Mouse (Mus musculus) layer of hippocampus, adult 8-10 months (tissue): ENCODE measurements around the gene Slc4a4. TPM values are rescaled to one million over a fixed set of nuclear protein-coding genes. Genes with fewer than 3 reads are reported as not detected.
A peak's percentile ranks its signal among the peaks of the same experiment; 100 is the strongest.
"Not testable (repeated sequence)": the region's sequence is repeated elsewhere in the genome, so short reads cannot be mapped to it uniquely, and the experiment has no call there.

Source experiments
- DNase-seq, 2 experiments: peaks; one replicate each; pipeline ENCODE4 v3.0.0; 2022; ENCODE audit warnings: low spot score in 2 of 2
- total RNA-seq, 4 experiments: library from RNA; stranded (reverse); gene quantifications; 2 replicates each; pipeline ENCODE4 v1.2.4; 2022

The Slc4a4 gene
- total RNA-seq, 4 experiments from 2014 or later = 140 to 157 (median 150) TPM

- no peak for DNase-seq
Observed at GRCm38 (mm10) chr5:88959412-88959811, 72.8 kb downstream of the Slc4a4 start.

DNA sequence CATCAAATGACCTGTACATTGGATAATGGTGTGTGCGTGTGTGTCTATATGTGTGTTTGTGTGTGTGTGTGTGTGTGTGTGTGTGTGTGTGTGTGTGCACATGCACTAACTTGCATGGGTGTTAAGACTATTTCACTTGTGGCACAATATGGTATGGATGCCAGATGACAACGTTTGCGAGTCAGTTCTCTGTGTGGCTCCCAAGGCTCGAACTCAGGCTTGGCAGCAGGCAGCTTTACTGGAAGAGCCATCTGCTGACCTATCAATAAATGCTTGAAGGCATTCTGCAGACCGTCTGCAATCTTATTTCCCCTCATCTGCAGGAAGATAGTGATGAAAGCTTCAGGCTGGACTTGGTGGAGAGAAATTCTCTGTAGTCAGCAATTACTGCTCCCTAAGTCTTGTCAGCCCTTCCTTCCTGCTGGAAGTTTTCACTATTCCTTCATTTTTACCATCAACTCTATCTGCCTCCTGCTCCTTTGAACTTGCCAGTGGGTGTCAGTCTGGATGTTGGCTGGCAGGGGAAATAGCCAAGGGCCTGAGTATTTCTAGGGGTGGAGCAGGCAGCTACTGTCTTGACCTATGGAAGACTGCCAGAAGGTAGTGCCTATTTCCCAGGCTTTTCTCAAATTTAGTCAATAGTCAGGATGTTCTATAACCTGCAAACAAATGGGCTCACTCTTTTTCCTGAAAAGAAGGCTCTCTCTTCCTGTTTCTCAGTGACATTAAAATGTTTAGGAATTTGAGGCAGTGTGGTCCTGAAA lies 73.9 kb downstream of the Slc4a4 start:
- DNase-seq = no peak

- no peak for DNase-seq
Observed at GRCm38 (mm10) chr5:88961351-88961761, 74.7 kb downstream of the Slc4a4 start.

DNA sequence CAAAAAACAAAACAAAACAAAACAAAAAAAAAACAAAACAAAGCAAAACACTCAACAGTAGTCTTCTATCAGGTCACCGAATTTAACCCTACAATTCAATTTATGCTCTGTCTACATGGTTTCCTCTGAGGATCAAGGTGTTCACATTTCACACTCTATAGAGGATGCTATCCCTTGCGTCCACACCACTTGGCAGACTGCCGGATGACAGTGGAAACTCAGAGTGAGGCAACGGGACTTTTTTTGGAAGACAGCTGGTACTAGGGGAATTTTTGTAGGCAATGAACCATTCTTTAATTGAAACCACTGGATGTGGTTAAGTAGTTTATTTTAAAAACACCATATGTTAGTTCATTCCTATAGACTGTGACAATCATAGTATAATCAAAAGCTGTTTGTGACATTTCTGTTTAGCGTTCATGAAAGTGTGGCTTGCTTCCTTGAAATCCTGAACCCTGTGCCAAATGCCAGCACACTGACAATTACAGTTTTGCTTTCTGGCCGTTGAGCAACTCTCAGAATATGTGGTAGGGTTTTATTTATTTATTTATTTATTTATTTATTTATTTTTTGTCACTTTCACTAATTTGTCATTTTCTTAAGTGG lies 78.2 kb downstream of the Slc4a4 start:
- DNase-seq = no peak

DNA sequence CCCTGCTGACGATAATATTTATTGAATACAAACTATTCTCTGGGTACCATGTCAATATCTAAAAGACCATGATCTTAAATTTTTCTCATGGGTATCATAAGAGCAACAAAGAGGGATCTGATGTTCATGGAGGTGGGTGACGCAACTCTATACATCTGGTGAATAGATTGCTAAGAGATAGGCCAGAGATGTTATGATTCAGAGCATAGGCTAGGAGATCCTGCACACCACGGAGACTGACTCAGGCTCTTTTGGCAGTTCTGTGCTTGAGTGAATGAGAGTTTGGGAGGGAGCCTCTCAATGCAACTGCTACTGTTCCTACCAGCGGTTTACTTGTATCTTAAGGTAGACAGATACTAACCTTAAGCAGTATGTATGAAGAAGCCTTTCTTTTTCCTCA lies 79.9 kb downstream of the Slc4a4 start:
- DNase-seq = no peak

DNA sequence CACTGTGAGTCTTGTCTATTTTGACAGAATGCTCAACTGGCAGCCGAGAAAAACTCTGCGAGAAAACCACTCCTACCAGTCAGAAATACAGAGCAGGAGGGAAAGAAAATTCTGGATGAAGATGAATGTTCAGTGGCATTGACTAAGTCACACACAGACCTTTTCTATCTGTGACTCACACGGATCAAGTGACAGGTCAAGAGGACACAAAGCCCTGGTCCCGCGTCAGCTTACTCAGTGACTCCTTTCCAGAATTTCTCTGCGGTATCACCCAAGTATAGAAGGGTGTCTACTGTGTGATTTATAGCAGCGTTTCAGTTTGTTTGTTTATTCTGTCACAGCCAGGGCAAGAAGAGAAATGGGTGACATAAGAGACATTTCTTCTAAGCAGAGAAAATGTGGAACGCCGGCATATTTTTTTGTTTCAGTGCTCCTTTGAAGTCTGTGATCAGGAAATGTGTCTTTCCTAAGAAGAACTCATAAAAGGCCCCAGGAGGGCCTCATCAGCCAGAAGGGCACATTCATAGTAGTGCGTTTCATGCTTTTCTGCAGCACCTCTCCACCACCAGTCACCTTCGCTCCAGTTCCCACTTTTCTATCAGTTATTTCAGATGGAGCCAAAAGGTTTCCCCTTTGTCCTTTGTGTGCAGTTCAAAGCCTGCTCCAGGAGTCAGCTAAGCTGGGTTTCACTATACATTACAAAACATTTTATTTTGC lies 82.5 kb downstream of the Slc4a4 start:
- DNase-seq = no peak

- no peak for DNase-seq
Observed at GRCm38 (mm10) chr5:88971554-88971953, 84.9 kb downstream of the Slc4a4 start.

- DNase-seq = no peak
Observed at GRCm38 (mm10) chr5:88972277-88972676, 85.7 kb downstream of the Slc4a4 start.

DNA sequence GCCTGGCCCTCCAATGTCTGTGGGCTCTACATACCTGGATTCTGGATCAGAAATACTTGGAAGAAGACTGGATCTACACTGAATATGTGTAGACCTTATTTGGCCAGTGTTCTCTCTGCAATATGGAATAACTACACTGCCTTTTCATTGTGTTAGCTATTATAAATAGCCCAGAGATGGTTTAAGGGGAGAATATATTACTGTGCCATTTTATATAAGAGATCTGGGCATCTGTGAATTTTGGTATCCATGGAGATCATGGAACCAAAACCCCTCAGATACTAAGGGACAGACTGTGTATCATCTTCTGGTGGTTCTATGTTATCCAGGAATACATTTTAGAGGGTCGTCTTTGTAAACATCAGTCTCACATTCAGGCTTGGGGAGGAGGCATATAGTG lies 86.5 kb downstream of the Slc4a4 start:
- DNase-seq = no peak

GRCm38 (mm10) chr5:88975694-88976093 lies 89.1 kb downstream of the Slc4a4 start:
- DNase-seq = peak in 1 of 2 experiments; percentile 46

GRCm38 (mm10) chr5:88976428-88976827 lies 89.8 kb downstream of the Slc4a4 start:
- DNase-seq = no peak

GRCm38 (mm10) chr5:88980740-88981139 lies 94.1 kb downstream of the Slc4a4 start:
- no peak for DNase-seq

DNA sequence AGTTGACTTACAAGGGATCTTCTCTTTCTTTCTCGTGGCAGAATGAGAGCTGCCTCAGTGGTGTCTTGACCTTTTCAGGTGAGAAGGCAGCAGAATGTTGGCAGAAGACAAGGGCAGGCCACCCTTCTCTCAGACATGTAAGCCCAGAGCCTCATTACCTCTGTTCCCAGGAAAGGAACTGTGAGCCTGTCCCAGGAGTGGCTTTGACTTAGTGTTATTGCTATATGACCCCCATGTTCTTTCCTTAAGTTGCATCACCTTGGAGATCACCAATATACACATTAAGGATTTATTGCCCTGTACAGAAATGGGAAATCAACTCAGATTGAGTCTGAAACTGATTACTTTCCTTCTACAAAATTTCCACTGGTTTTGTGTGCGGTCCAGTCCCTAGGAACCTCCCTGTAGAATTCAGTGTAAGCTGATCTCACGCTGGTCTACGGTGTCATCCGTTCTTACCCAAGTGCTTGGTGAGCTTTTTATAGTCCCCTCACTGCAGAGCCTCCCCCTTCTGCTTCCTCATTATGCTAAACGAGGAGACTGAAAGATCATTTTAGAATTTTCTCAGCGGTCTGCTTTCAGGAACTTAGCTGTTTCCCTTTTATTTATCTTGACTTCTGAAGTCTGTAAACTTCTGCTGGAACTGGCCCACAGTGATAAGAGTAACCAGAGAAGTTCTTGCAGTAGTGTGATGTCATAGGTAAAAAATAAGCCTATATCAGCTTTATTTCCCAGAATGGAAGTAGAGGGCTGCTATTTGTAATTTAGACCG lies 94.8 kb downstream of the Slc4a4 start:
- DNase-seq = no peak

DNA sequence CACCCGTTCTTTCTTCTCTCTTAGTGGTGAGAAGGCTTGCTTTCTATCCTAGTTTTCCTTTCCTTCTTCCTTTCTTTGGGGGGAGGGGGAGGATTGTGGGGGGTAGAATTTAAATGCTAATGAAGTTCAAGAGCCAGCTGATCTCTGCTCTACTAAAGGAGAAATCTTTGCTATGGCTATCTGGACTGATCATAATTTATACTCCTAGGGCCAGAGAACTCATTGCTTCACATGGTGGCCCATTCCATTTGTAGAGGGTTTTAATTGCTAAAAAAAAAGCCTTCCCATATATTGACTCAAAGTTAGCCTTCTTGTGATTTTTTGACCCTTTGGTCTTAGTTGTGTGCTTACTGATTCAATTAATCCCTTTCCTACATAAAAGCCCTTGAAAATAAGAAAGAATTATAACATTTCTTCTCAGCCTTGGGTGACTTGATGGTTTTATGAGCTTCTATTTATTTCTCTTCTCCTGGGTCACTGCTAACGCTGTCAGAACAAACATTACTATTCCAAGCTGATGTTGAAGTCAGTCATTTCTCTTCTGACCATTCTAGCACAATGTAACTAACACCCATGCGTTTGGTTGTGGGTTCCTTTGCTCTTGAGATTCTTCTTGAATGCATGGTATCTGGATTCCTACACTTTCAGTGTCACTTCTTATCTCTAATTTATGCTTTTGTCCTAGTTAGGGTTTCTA lies 95.6 kb downstream of the Slc4a4 start:
- DNase-seq = no peak

- no peak for DNase-seq
Observed at GRCm38 (mm10) chr5:88983170-88983569, 96.6 kb downstream of the Slc4a4 start.

DNA sequence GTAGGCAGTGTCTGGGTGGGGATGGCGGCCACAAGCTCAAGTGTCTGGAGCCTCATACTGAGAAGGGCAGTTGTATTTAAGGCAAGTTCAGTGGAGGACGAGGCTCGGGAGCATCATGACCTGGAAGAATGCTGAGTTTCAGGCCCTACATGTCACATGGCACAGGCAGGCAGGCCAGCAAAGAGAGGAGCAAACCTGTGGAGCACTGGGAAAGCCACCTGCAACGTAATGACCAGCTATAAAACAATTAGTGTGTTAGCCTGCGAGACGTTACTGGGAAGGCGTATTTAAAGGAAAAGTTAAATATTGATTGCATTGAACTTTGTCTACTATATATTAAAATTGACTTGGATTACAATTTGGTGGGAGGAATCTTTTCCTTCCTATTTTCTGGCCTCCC lies 97.0 kb downstream of the Slc4a4 start:
- DNase-seq = no peak

DNA sequence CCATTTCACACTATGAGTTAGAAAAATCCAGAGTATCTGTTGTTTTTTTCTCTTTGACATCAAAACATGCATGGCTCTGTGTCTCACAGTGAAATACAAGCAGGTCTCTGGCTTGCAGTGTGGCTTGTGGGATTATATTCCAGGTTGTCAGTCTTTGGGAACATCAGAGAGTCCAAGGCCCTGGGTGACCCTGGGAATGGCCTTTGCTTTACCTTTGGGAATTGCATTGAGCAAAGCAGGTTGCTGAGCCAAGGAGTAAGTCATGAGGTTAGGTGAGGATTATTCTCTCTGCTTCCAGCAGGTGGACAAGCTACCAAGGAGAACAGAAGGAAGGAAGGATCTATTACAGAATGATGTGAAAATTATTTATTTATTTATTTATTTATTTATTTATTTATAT lies 102.4 kb downstream of the Slc4a4 start:
- DNase-seq = no peak

GRCm38 (mm10) chr5:88990196-88990747 lies 103.7 kb downstream of the Slc4a4 start:
- peak; percentile 40 to 63 for DNase-seq

- not testable (repeated sequence) for DNase-seq
Observed at GRCm38 (mm10) chr5:88991309-88991708, 104.7 kb downstream of the Slc4a4 start.

GRCm38 (mm10) chr5:88994533-88994932 lies 107.9 kb downstream of the Slc4a4 start:
- peak; percentile 55 to 69 for DNase-seq

GRCm38 (mm10) chr5:88996246-88996645 lies 109.6 kb downstream of the Slc4a4 start:
- DNase-seq = no peak
